Mouse (Mus musculus): ENCODE results near the gene Slc1a7.

Slc1a7 gene

GRCm38 (mm10) chr4:107971162-107971561, 3.0 kb downstream of the Slc1a7 start:
- DNase-seq = no peak

- DNase-seq = no peak
These were observed 6.4 kb downstream of the Slc1a7 start for GRCm38 (mm10) chr4:107974527-107974926.

- no peak for DNase-seq
These were observed 6.9 kb downstream of the Slc1a7 start for GRCm38 (mm10) chr4:107975004-107975403.

- DNase-seq = no peak
These were observed 9.5 kb downstream of the Slc1a7 start for GRCm38 (mm10) chr4:107977593-107977992.

GRCm38 (mm10) chr4:107979530-107979929, 11.4 kb downstream of the Slc1a7 start:
- peak; percentile 80 to 86 for DNase-seq

- peak in 1 of 2 experiments; percentile 37 for DNase-seq
These were observed 12.0 kb downstream of the Slc1a7 start for GRCm38 (mm10) chr4:107980002-107980600.

GRCm38 (mm10) chr4:107983717-107984116, 15.6 kb downstream of the Slc1a7 start:
- no peak for DNase-seq

- DNase-seq = peak in 1 of 2 experiments; percentile 29
These were observed 16.3 kb downstream of the Slc1a7 start for GRCm38 (mm10) chr4:107984282-107984981.

GRCm38 (mm10) chr4:107985812-107986211, 17.7 kb downstream of the Slc1a7 start:
- no peak for DNase-seq

GRCm38 (mm10) chr4:107986386-107987168, 18.4 kb downstream of the Slc1a7 start:
- no peak for DNase-seq

- DNase-seq = no peak
These were observed 20.8 kb downstream of the Slc1a7 start for GRCm38 (mm10) chr4:107988931-107989330.

- DNase-seq = peak; percentile 33 to 57
These were observed 22.7 kb downstream of the Slc1a7 start for GRCm38 (mm10) chr4:107990818-107991217.

- no peak for DNase-seq
These were observed 23.7 kb downstream of the Slc1a7 start for GRCm38 (mm10) chr4:107991879-107992278.

GRCm38 (mm10) chr4:107995011-107995410, 26.9 kb downstream of the Slc1a7 start:
- DNase-seq = no peak

GRCm38 (mm10) chr4:107995727-107996126, 27.6 kb downstream of the Slc1a7 start:
- no peak for DNase-seq

- DNase-seq = no peak
These were observed 28.4 kb downstream of the Slc1a7 start for GRCm38 (mm10) chr4:107996418-107996986.

- no peak for DNase-seq
These were observed 30.7 kb downstream of the Slc1a7 start for GRCm38 (mm10) chr4:107998641-107999332.

GRCm38 (mm10) chr4:107999380-107999779, 31.2 kb downstream of the Slc1a7 start:
- no peak for DNase-seq

GRCm38 (mm10) chr4:108005328-108005727, 37.2 kb downstream of the Slc1a7 start:
- no peak for DNase-seq

GRCm38 (mm10) chr4:108007532-108008103, 39.5 kb downstream of the Slc1a7 start:
- DNase-seq = peak in 1 of 2 experiments; percentile 27

- peak in 1 of 2 experiments; percentile 35 for DNase-seq
These were observed 40.4 kb downstream of the Slc1a7 start for GRCm38 (mm10) chr4:108008541-108008940.

GRCm38 (mm10) chr4:108014466-108014865, 46.3 kb downstream of the Slc1a7 start:
- no peak for DNase-seq
